Mouse (Mus musculus): ENCODE results near the gene 1700113H08Rik. TPM values are rescaled to one million over a fixed set of nuclear protein-coding genes. Genes with fewer than 3 reads are reported as not detected.

1700113H08Rik gene
- not detected in 2 replicates for polyA plus RNA-seq (2012)

DNA sequence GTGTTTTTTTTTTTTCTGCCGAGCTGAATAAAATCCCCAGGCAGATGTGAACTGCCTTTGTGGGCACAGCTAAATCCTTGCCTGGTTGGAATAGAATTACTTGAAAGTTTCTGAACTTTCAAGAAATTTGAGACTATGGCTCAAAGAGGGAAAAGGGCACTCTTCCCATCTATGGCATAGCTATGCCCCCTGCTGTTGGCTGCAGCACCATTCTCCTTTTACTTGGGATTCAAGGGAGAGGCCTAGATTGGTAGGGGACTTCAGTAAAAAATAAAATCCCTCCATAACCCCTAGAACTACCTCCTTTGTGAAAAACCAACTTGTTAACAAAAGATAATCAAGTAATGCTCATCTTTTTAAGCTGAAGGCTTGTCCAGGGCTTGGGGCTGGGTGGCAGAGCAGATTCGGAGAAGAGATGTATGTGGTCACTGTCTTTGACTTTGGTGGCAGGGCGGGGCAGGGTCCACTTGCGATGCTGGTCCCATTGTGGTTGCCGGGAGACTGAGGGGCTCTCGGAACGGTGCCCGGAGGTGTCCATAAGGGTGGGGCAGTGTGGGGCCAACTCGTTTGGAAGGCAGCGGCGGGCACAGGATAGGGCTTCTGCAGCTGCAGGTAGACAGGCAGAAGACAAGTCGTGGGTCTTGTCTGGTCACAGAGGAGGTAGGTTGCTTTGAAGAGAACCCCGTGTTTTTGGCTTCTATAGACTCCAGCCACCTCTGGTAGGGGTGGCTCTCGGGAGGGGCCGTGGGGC, at the start of gene 1700113H08Rik:
Gene 1700113H08Rik, plus strand, starts transcription at position 546 of the 751 bp plus-strand sequence.
- TF ChIP-seq GATA1 (IDR thresholded peaks at IDR 0.05; ENCODE audit: low read length), result no peak
- TF ChIP-seq TAL1 (IDR thresholded peaks at IDR 0.05; ENCODE audit: low read length), result no peak
- Histone ChIP-seq H3K9me3 (ENCODE audit: control insufficient read depth, low read length) (no peaks in the 10 kb centered on the region), H3K4me3 (replicated peaks) (peak within 1 kb of the TSS; percentile 28), H3K4me1 (ENCODE audit: control insufficient read depth) (no peaks in the 10 kb centered on the region), H3K27me3 (ENCODE audit: control insufficient read depth) (no peaks in the 10 kb centered on the region), H3K36me3 (ENCODE audit: control insufficient read depth) (no peaks in the 10 kb centered on the region)

DNA sequence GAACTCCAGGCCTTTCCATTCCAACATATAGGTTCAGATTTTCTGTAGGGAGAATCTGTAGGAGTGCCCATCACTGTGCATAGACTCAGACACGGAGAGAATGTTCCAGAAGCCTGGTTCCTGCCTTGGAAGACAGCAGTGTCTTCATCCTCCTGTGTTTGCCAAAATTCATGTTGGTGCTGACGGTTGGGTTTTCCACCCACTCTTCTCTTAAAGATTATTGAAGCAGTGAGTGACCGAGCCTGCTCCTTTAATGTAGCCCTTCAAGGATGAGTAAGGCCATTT, 49.7 kb upstream of the 1700113H08Rik start:
- TF ChIP-seq GATA1 (IDR thresholded peaks at IDR 0.05; ENCODE audit: low read length), result no peak
- no peak for TF ChIP-seq TAL1 (IDR thresholded peaks at IDR 0.05; ENCODE audit: low read length)
- H3K27me3 ChIP-seq (ENCODE audit: control insufficient read depth), result no peaks in the 10 kb centered on the region
- no peaks in the 10 kb centered on the region for H3K4me1 ChIP-seq (ENCODE audit: control insufficient read depth)
- H3K4me3 ChIP-seq (replicated peaks), result no peak overlapping the region
- H3K9me3 ChIP-seq (ENCODE audit: control insufficient read depth, low read length), result no peaks in the 10 kb centered on the region
- H3K36me3 ChIP-seq (ENCODE audit: control insufficient read depth), result no peaks in the 10 kb centered on the region

DNA sequence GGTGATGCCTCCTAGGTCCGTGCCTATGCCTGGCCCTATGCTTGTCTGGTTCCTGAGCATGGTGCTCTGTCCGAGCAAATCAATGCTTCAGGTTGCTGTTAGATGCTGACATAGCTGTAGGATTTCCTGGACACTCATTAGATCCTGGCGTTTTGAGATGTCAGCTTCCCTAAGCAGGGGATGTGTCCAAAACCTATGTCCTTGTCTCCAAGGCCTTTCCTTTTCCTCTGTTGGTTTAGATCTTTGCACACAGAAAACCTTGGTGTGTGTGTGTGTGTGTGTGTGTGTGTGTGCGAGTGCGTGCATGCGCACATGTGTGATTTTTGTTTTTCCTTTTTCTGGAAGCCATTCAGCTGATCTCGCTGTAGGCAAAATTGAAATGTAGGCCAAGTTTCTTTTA, 45.8 kb upstream of the 1700113H08Rik start:
- H3K36me3 ChIP-seq (ENCODE audit: control insufficient read depth), result no peaks in the 10 kb centered on the region
- no peaks in the 10 kb centered on the region for H3K9me3 ChIP-seq (ENCODE audit: control insufficient read depth, low read length)
- no peaks in the 10 kb centered on the region for H3K4me1 ChIP-seq (ENCODE audit: control insufficient read depth)
- no peak for TF ChIP-seq GATA1 (IDR thresholded peaks at IDR 0.05; ENCODE audit: low read length)
- TF ChIP-seq TAL1 (IDR thresholded peaks at IDR 0.05; ENCODE audit: low read length), result no peak
- H3K4me3 ChIP-seq (replicated peaks), result no peak overlapping the region
- no peaks in the 10 kb centered on the region for H3K27me3 ChIP-seq (ENCODE audit: control insufficient read depth)

DNA sequence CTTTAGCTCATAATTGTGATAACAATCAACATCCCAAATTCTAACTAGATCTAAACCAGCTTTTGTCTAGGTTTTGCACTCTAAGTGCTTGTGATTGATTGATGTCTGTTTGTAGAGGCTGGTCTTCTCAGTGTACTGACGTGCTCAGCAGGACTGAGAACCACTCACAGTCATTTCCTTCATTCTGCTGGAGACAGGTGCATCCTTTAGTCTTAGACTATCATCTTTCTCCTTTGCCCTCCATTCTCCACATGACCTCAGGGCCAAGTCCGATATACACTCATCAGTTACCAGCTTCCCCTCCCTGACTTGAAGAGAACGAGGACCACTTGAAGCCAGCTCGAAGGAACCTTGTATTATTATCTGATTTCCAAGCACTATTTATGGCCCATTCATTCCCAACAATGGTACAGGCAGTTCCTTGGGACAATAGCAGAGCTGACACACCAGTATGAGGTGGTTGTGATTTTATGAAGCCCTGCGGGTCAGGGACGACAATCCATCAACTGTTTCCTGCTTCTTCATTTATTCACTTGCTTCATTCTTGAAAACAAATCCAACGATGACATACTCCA, 43.4 kb upstream of the 1700113H08Rik start:
- Histone ChIP-seq H3K4me1 (ENCODE audit: control insufficient read depth) (no peaks in the 10 kb centered on the region), H3K4me3 (replicated peaks) (no peak overlapping the region), H3K27me3 (ENCODE audit: control insufficient read depth) (no peaks in the 10 kb centered on the region), H3K9me3 (ENCODE audit: control insufficient read depth, low read length) (no peaks in the 10 kb centered on the region), H3K36me3 (ENCODE audit: control insufficient read depth) (no peaks in the 10 kb centered on the region)
- TF ChIP-seq TAL1 (IDR thresholded peaks at IDR 0.05; ENCODE audit: low read length), result no peak
- no peak for TF ChIP-seq GATA1 (IDR thresholded peaks at IDR 0.05; ENCODE audit: low read length)

DNA sequence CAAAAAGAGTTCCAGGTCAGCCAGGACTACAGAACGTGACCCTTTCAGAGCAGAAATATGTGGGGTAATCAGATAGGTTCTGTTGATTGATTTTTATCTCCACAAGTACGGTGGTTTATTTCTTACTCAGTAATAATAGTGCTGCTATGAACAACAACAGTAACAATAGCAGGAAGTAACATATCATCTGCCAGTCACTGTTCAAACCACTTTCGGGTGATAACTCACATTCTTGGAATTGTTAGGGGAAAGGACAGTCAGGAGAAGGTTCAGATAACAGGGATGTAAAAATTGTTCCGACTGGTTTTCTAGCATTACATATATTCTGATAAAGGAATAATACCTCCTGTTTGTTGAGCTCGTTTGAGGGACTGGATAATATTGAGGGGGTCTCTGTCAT, 42.4 kb upstream of the 1700113H08Rik start:
- Histone ChIP-seq H3K4me3 (replicated peaks) (no peak overlapping the region), H3K36me3 (ENCODE audit: control insufficient read depth) (no peaks in the 10 kb centered on the region), H3K27me3 (ENCODE audit: control insufficient read depth) (no peaks in the 10 kb centered on the region), H3K4me1 (ENCODE audit: control insufficient read depth) (no peaks in the 10 kb centered on the region), H3K9me3 (ENCODE audit: control insufficient read depth, low read length) (no peaks in the 10 kb centered on the region)
- TF ChIP-seq GATA1 (IDR thresholded peaks at IDR 0.05; ENCODE audit: low read length), result no peak
- no peak for TF ChIP-seq TAL1 (IDR thresholded peaks at IDR 0.05; ENCODE audit: low read length)

DNA sequence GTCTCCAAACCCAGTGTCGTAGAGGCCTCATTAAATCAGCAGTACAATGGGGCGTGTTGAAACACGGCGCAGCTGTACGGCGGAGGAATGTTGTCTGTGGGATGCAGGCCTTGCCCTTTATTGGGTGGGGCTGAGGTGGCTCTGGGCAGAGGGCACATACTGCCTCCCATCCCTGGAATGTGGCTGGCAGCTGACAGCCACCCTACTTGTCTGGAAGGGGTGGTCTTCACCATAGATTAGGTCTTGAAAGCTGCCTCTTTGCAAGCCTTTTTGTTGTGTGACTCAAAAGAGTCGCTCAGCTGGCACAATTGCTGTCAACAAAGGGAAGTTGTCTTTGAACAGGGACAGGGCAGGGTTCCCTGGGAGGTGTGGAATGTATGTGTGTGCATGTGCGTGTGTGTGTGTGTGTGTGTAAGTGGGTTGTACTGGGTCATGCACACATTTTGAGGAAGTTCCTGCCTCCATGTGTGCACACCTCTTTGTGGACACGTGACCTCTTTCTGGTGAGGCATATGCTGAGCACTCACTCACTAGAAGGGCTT, 41.6 kb upstream of the 1700113H08Rik start:
- H3K9me3 ChIP-seq (ENCODE audit: control insufficient read depth, low read length), result no peaks in the 10 kb centered on the region
- H3K4me3 ChIP-seq (replicated peaks), result no peak overlapping the region
- no peaks in the 10 kb centered on the region for H3K4me1 ChIP-seq (ENCODE audit: control insufficient read depth)
- no peaks in the 10 kb centered on the region for H3K36me3 ChIP-seq (ENCODE audit: control insufficient read depth)
- H3K27me3 ChIP-seq (ENCODE audit: control insufficient read depth), result no peaks in the 10 kb centered on the region
- TF ChIP-seq TAL1 (IDR thresholded peaks at IDR 0.05; ENCODE audit: low read length) (no peak), GATA1 (IDR thresholded peaks at IDR 0.05; ENCODE audit: low read length) (no peak)

DNA sequence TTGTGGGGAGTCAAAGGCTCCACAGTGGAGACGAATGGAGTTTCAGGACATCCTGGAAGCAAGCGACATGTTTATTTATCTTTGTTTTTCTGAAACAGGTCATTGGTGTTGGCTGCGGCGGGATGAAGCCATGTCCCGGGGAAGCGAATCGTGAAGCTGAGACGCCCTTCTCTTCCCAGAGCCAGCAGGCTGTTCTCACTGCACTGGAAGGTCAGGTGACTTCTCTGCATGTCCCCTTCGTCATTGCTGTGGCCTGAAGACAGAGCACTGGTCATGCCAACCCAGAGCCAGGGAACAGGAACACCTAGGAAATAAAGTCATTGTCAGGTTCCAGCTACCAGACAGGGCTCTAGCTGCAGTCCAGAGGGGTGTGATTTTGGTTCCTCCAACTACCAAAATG, 39.0 kb upstream of the 1700113H08Rik start:
- H3K36me3 ChIP-seq (ENCODE audit: control insufficient read depth), result no peaks in the 10 kb centered on the region
- H3K4me3 ChIP-seq (replicated peaks), result no peak overlapping the region
- no peaks in the 10 kb centered on the region for H3K4me1 ChIP-seq (ENCODE audit: control insufficient read depth)
- no peaks in the 10 kb centered on the region for H3K27me3 ChIP-seq (ENCODE audit: control insufficient read depth)
- TF ChIP-seq GATA1 (IDR thresholded peaks at IDR 0.05; ENCODE audit: low read length) (no peak), TAL1 (IDR thresholded peaks at IDR 0.05; ENCODE audit: low read length) (no peak)
- no peaks in the 10 kb centered on the region for H3K9me3 ChIP-seq (ENCODE audit: control insufficient read depth, low read length)

DNA sequence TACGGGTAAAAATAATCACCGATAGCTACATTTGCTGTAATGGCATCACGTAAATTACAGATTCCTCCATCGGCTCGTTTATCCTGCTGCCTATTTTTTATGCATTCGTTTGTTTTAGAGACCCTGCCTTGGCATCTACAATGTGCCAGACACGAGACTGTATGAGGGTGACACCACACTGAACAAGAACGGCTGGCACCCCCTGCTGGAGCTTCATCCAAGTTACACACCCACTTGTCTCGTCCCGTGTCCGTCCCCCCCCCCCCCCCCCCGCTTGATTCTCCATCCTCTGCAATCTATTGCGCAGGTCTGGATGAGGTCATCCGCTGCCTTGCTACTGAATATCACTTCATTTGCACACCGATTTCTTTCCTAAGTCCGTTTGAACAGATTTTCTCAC, 37.1 kb upstream of the 1700113H08Rik start:
- no peaks in the 10 kb centered on the region for H3K27me3 ChIP-seq (ENCODE audit: control insufficient read depth)
- no peaks in the 10 kb centered on the region for H3K9me3 ChIP-seq (ENCODE audit: control insufficient read depth, low read length)
- no peaks in the 10 kb centered on the region for H3K36me3 ChIP-seq (ENCODE audit: control insufficient read depth)
- no peak overlapping the region for H3K4me3 ChIP-seq (replicated peaks)
- TF ChIP-seq TAL1 (IDR thresholded peaks at IDR 0.05; ENCODE audit: low read length) (no peak), GATA1 (IDR thresholded peaks at IDR 0.05; ENCODE audit: low read length) (no peak)
- no peaks in the 10 kb centered on the region for H3K4me1 ChIP-seq (ENCODE audit: control insufficient read depth)

DNA sequence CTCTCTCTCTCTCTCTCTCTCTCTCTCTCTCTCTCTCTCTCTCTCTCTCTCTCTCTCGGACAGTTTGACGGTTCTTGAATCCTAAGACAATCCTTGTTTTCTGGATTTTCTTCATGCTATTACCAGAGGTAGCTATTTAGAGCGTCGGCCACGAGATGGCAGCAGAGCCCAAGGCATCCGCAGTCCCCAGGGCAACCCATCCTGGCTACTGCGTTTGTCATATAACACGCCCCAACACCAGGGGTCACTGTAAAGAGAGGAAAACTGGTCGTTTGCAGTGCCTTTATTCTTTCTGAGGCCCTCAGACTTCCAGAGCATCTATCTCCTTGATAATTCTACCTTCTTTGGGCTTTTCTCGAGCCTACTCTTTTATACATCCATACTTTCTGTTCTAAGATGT, 33.0 kb upstream of the 1700113H08Rik start:
- no peak overlapping the region for H3K4me3 ChIP-seq (replicated peaks)
- H3K9me3 ChIP-seq (ENCODE audit: control insufficient read depth, low read length), result no peaks in the 10 kb centered on the region
- H3K4me1 ChIP-seq (ENCODE audit: control insufficient read depth), result no peaks in the 10 kb centered on the region
- no peaks in the 10 kb centered on the region for H3K36me3 ChIP-seq (ENCODE audit: control insufficient read depth)
- H3K27me3 ChIP-seq (ENCODE audit: control insufficient read depth), result no peaks in the 10 kb centered on the region
- TF ChIP-seq TAL1 (IDR thresholded peaks at IDR 0.05; ENCODE audit: low read length), result no peak
- no peak for TF ChIP-seq GATA1 (IDR thresholded peaks at IDR 0.05; ENCODE audit: low read length)
